Mouse (Mus musculus) T-cell, adult 66 days (primary cell): Measurements from ENCODE around the gene Wfdc15b. TPM values are rescaled to one million over a fixed set of nuclear protein-coding genes. Genes with fewer than 3 reads are reported as not detected.

ENCODE experiments used
- total RNA-seq, 2 experiments: library from RNA; stranded (reverse); gene quantifications; 3 replicates in 1 of 2; 4 replicates in 1 of 2; pipeline ENCODE4 v1.2.4; 2023

Gene Wfdc15b
- total RNA-seq, result not detected

GRCm38 (mm10) chr2:164221522-164221921, at the start of gene Wfdc15b:
TSS of gene Wfdc15b (minus strand) at chr2:164221660.

GRCm38 (mm10) chr2:164256540-164256939, 35.1 kb upstream of the Wfdc15b start, which contains the start of gene Svs3b:
TSS of gene Svs3b (minus strand) at chr2:164256640.

GRCm38 (mm10) chr2:164238366-164238765, 16.9 kb upstream of the Wfdc15b start, which contains the start of gene Svs2:
TSS of gene Svs2 (minus strand) at chr2:164238466.

DNA sequence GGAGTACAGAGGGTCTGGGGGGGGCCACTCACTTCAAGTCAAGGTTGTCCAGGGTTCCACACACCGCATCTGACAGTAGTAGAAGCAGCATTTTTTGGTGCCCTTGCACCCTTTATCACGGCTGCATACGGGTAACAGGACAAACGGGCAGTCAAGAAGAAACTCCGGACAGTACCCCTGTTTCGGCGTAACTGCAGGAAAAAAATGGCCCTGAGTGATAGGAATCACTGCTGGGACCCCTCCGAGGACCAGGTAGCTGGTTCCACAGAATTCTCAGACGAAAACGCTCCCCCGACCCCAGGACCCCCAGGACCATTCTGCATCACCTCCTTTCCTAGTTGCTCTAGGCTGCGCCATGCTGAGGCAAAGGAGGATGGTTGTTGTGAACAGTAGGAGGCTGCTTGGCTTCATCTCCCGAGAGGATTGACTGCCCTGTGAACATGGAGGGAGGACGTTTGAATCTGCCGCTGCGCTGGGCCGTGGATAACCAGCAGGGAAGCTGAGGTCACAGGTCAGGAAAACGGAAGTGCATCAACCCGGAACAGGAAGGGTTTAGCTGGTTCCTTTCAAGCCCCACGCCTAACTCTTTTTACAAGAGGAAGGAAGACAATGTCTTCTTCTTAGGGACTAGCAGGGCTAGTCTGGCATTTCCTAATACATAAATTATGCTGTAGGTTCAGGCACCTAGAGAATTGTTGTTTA, 21.7 kb downstream of the Wfdc15b start, which contains the start of gene Wfdc15a:
Wfdc15a (minus strand) TSS at position 505 of the 702 bp plus-strand sequence.

GRCm38 (mm10) chr2:164190576-164190975, 30.9 kb downstream of the Wfdc15b start, which contains the start of gene Wfdc12:
TSS of gene Wfdc12 (minus strand) at chr2:164190608.

GRCm38 (mm10) chr2:164182692-164183255, 38.7 kb downstream of the Wfdc15b start, which contains the start of gene Wfdc5:
TSS of gene Wfdc5 (minus strand) at chr2:164182742.

DNA sequence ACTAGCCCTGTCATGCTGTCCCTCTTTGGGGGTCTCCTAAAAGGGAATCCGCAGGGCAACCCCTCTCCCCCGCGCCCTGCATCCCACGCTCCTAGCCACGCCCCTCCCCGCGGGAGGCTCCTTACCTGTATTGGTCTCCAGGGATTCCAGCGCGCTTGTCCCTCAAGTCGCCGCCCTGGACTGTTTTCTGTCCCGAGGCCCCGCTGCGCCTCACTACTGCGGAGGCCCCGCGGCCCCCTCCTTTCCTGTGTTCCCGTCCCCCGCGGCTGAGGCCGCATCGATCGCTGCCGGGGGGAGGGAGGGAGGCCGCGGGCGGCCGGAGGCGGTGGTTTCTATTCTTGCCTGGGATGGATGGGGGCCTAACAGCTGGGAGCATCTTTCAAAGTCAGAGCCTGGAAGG, 50.6 kb downstream of the Wfdc15b start, which contains the start of gene Kcns1:
Kcns1 (minus strand) TSS at position 212 of the 400 bp plus-strand sequence.

Other genes with a start within 250 kb of the Wfdc15b start
- gene Ywhab, start 226.7 kb downstream of the Wfdc15b start, total RNA-seq, result 100 to 1,000 TPM; 130 to 135 TPM
- 10 to 100 TPM in 1 of 2 experiments, 1 to 10 TPM in 1; 5.3 to 11.1 TPM for gene Pabpc1l, start 196.2 kb downstream of the Wfdc15b start, total RNA-seq
- 100 to 1,000 TPM; 323 to 326 TPM for gene Stk4, start 151.3 kb downstream of the Wfdc15b start, total RNA-seq
- 10 to 100 TPM; 75.3 to 84.3 TPM for gene Tomm34, start 150.5 kb downstream of the Wfdc15b start, total RNA-seq
- gene Kcns1, start 50.5 kb downstream of the Wfdc15b start, total RNA-seq, result not detected
- gene Wfdc5, start 38.9 kb downstream of the Wfdc15b start, total RNA-seq, result not detected
- not detected for gene Wfdc12, start 31.1 kb downstream of the Wfdc15b start, total RNA-seq
- not detected for gene Wfdc15a, start 21.5 kb downstream of the Wfdc15b start, total RNA-seq
- not detected for gene Svs2, start 16.8 kb upstream of the Wfdc15b start, total RNA-seq
- not detected for gene Svs3b, start 35.0 kb upstream of the Wfdc15b start, total RNA-seq
- gene Svs4, start 56.8 kb upstream of the Wfdc15b start, total RNA-seq, result not detected
- gene Svs3a, start 67.6 kb upstream of the Wfdc15b start, total RNA-seq, result not detected
- not detected for gene Svs6, start 95.1 kb upstream of the Wfdc15b start, total RNA-seq
- not detected for gene Svs5, start 111.1 kb upstream of the Wfdc15b start, total RNA-seq
- 1 to 10 TPM; 6.9 to 9.3 TPM for gene Slpi, start 167.4 kb upstream of the Wfdc15b start, total RNA-seq
- gene Rbpjl, start 181.5 kb upstream of the Wfdc15b start, total RNA-seq, result not detected
- not detected for gene Matn4, start 183.5 kb upstream of the Wfdc15b start, total RNA-seq
- 1 to 10 TPM; 3.3 to 3.8 TPM for gene Sdc4, start 222.2 kb upstream of the Wfdc15b start, total RNA-seq
- gene Sys1, start 235.3 kb upstream of the Wfdc15b start, total RNA-seq, result 10 to 100 TPM; 54.0 to 59.5 TPM
- not detected for gene Gm20458, start 239.3 kb upstream of the Wfdc15b start, total RNA-seq